Comparison of ENCODE assay signal across 8 mouse cellular contexts in genomic region chr4:130519567-130520481, GRCm38 (mm10). TPM values are rescaled to one million over a fixed set of nuclear protein-coding genes. Genes with fewer than 3 reads are reported as not detected.
DNase-seq lines count a peak whose midpoint lies in the region; ATAC-seq lines count a peak whose summit lies in the region.

No protein-coding gene starts in this region.

- H3K9me3 ChIP-seq in forebrain, embryonic 10.5 days, result no peaks in the 10 kb centered on the region
- no peaks in the 10 kb centered on the region for H3K9me3 ChIP-seq in heart, embryonic 15.5 days (replicated peaks)
- H3K9me3 ChIP-seq in liver, embryonic 12.5 days (replicated peaks), result no peaks in the 10 kb centered on the region

- ATAC-seq in heart, embryonic 15.5 days (replicated peaks; ENCODE audit: insufficient number of reproducible peaks, insufficient read depth, low FRiP score, low read depth), result peak; percentile 99
- peak; percentile 94 for ATAC-seq in liver, embryonic 12.5 days

- peak overlapping the region; percentile 69 for H3K4me3 ChIP-seq in forebrain, embryonic 10.5 days
- H3K4me3 ChIP-seq in heart, embryonic 15.5 days, result peak overlapping the region; percentile 72
- peak overlapping the region; percentile 60 for H3K4me3 ChIP-seq in liver, embryonic 12.5 days

- no peaks in the 10 kb centered on the region for H3K36me3 ChIP-seq in forebrain, embryonic 10.5 days (replicated peaks)
- H3K36me3 ChIP-seq in heart, embryonic 15.5 days, result no peaks in the 10 kb centered on the region
- no peaks in the 10 kb centered on the region for H3K36me3 ChIP-seq in liver, embryonic 12.5 days
- H3K36me3 ChIP-seq in splenic B cell, adult 2 months (ENCODE audit: control insufficient read depth, insufficient read depth, low read length, poor library complexity, severe bottlenecking), result no peaks in the 10 kb centered on the region

- peak overlapping the region; percentile 94 for H3K27ac ChIP-seq in forebrain, embryonic 10.5 days
- H3K27ac ChIP-seq in heart, embryonic 15.5 days, result peak overlapping the region; percentile 28
- H3K27ac ChIP-seq in liver, embryonic 12.5 days, result no peak overlapping the region

- 3% methylated on average over 40 of the region's 40 CpGs for WGBS in forebrain, embryonic 10.5 days
- 4% methylated on average over 40 of the region's 40 CpGs for WGBS in heart, embryonic 15.5 days
- WGBS in liver, embryonic 12.5 days (ENCODE audit: insufficient replicate concordance), result 5% methylated on average over 40 of the region's 40 CpGs

- H3K4me1 ChIP-seq in forebrain, embryonic 10.5 days, result peaks cover 21% of the 10 kb centered on the region
- H3K4me1 ChIP-seq in heart, embryonic 15.5 days (replicated peaks), result peaks cover 11% of the 10 kb centered on the region
- peaks cover 18% of the 10 kb centered on the region for H3K4me1 ChIP-seq in liver, embryonic 12.5 days

- peak; percentile 84 to 89 for DNase-seq in CD8-positive naive resting alpha-beta T cell, adult 2 months (ENCODE audit: low read depth in 2 of 2, low spot score in 2 of 2)
- DNase-seq in c-Kit-positive CD71-negative TER-119-negative erythroid progenitor cells, embryonic 14.5 days (ENCODE audit: low read depth), result peak; percentile 93
- DNase-seq in forebrain, embryonic 10.5 days (ENCODE audit: extremely low spot score, low spot score), result peak; percentile 99
- DNase-seq in kidney, postnatal 14 days, result peak; percentile 97
- DNase-seq in naive thymus-derived CD4-positive, alpha-beta T cell, adult 2 months (ENCODE audit: low read depth), result peak; percentile 92
- peak; percentile 88 for DNase-seq in splenic B cell, adult 2 months (ENCODE audit: low read depth, low spot score)

- peak overlapping the region; percentile 82 for H3K4me2 ChIP-seq in heart, embryonic 15.5 days
- H3K4me2 ChIP-seq in liver, embryonic 12.5 days, result peak overlapping the region; percentile 77

- peak overlapping the region; percentile 68 for H3K9ac ChIP-seq in heart, embryonic 15.5 days
- H3K9ac ChIP-seq in liver, embryonic 12.5 days, result peak overlapping the region; percentile 54

- 0 out of 2 replicates have a peak, but pooled peaks cover 5% of the 10 kb centered on the region for H3K27me3 ChIP-seq in forebrain, embryonic 10.5 days (ENCODE audit: poor library complexity, severe bottlenecking)
- no peaks in the 10 kb centered on the region for H3K27me3 ChIP-seq in heart, embryonic 15.5 days
- peaks cover 24% of the 10 kb centered on the region for H3K27me3 ChIP-seq in liver, embryonic 12.5 days (replicated peaks)
- peaks cover 3% of the 10 kb centered on the region; the same call in 1 of the 2 replicates for H3K27me3 ChIP-seq in splenic B cell, adult 2 months (ENCODE audit: control insufficient read depth, insufficient read depth, low read length, poor library complexity, severe bottlenecking)

RNA-seq across cellular contexts. Expression of gene Nkain1, which starts 54.1 kb away (rescaled TPM):
- polyA plus RNA-seq in forebrain, embryonic 10.5 days (2016; fragmentation: Nextera tagmentation; extraction: Ambion mirVana), result 4.1 and 4.5 TPM in 2 replicates
- 0.44 and 0.65 TPM in 2 replicates for polyA plus RNA-seq in heart, embryonic 15.5 days (2015; fragmentation: Nextera tagmentation; extraction: Ambion mirVana)
- 0.12 and 0.42 TPM in 2 replicates for polyA plus RNA-seq in liver, embryonic 12.5 days (2016; fragmentation: Nextera tagmentation; extraction: Ambion mirVana)
